Mouse (Mus musculus): ENCODE measurements around the gene P4htm. TPM values are rescaled to one million over a fixed set of nuclear protein-coding genes. Genes with fewer than 3 reads are reported as not detected.

P4htm gene
- total and polyA plus RNA-seq, 3 experiments, result 5.4 to 11.0 (median 7.9) TPM

Other genes with a start within 250 kb of the P4htm start
- 72.8 and 74.6 TPM in 2 replicates for gene Usp4, start 249.8 kb downstream of the P4htm start, total RNA-seq (2012; rRNA removed)
- 50.6 and 52.1 TPM in 2 replicates for gene Usp4, start 249.8 kb downstream of the P4htm start, total RNA-seq (2014; rRNA removed)
- 86.3 and 93.5 TPM in 2 replicates for gene Usp4, start 249.8 kb downstream of the P4htm start, polyA plus RNA-seq (2012; ENCODE audit: insufficient read length, low read depth)
- gene 1700102P08Rik, start 204.9 kb downstream of the P4htm start, total RNA-seq (2012; rRNA removed), result 0.21 TPM in 2 replicates
- gene 1700102P08Rik, start 204.9 kb downstream of the P4htm start, total RNA-seq (2014; rRNA removed), result 0.59 TPM in 1 of 2 replicates, not detected in the other
- gene 1700102P08Rik, start 204.9 kb downstream of the P4htm start, polyA plus RNA-seq (2012; ENCODE audit: insufficient read length, low read depth), result 0.26 TPM in 1 of 2 replicates, not detected in the other
- gene Ccdc36, start 169.2 kb downstream of the P4htm start, total RNA-seq (2012; rRNA removed), result 0.04 TPM in 2 replicates
- 0.13 and 0.20 TPM in 2 replicates for gene Ccdc36, start 169.2 kb downstream of the P4htm start, total RNA-seq (2014; rRNA removed)
- gene Ccdc36, start 169.2 kb downstream of the P4htm start, polyA plus RNA-seq (2012; ENCODE audit: insufficient read length, low read depth), result 0.13 TPM in 1 of 2 replicates, not detected in the other
- gene BC048562, start 161.2 kb downstream of the P4htm start, total RNA-seq (2012; rRNA removed), result not detected in 2 replicates
- not detected in 2 replicates for gene BC048562, start 161.2 kb downstream of the P4htm start, total RNA-seq (2014; rRNA removed)
- not detected in 2 replicates for gene BC048562, start 161.2 kb downstream of the P4htm start, polyA plus RNA-seq (2012; ENCODE audit: insufficient read length, low read depth)
- 16.1 and 19.3 TPM in 2 replicates for gene Ccdc71, start 137.1 kb downstream of the P4htm start, total RNA-seq (2012; rRNA removed)
- 13.0 and 14.5 TPM in 2 replicates for gene Ccdc71, start 137.1 kb downstream of the P4htm start, total RNA-seq (2014; rRNA removed)
- 29.0 and 33.0 TPM in 2 replicates for gene Ccdc71, start 137.1 kb downstream of the P4htm start, polyA plus RNA-seq (2012; ENCODE audit: insufficient read length, low read depth)
- 3.1 and 3.5 TPM in 2 replicates for gene Klhdc8b, start 136.1 kb downstream of the P4htm start, total RNA-seq (2012; rRNA removed)
- 1.9 and 2.6 TPM in 2 replicates for gene Klhdc8b, start 136.1 kb downstream of the P4htm start, total RNA-seq (2014; rRNA removed)
- 3.4 and 5.2 TPM in 2 replicates for gene Klhdc8b, start 136.1 kb downstream of the P4htm start, polyA plus RNA-seq (2012; ENCODE audit: insufficient read length, low read depth)
- gene Lamb2, start 117.9 kb downstream of the P4htm start, total RNA-seq (2012; rRNA removed), result 0.08 and 0.89 TPM in 2 replicates
- gene Lamb2, start 117.9 kb downstream of the P4htm start, total RNA-seq (2014; rRNA removed), result 0.04 TPM in 1 of 2 replicates, not detected in the other
- gene Lamb2, start 117.9 kb downstream of the P4htm start, polyA plus RNA-seq (2012; ENCODE audit: insufficient read length, low read depth), result 0.11 and 0.17 TPM in 2 replicates
- gene Usp19, start 107.1 kb downstream of the P4htm start, total RNA-seq (2012; rRNA removed), result 68.7 and 69.9 TPM in 2 replicates
- gene Usp19, start 107.1 kb downstream of the P4htm start, total RNA-seq (2014; rRNA removed), result 36.5 TPM in 2 replicates
- gene Usp19, start 107.1 kb downstream of the P4htm start, polyA plus RNA-seq (2012; ENCODE audit: insufficient read length, low read depth), result 84.2 and 106 TPM in 2 replicates
- 271 and 322 TPM in 2 replicates for gene Qars, start 90.0 kb downstream of the P4htm start, total RNA-seq (2012; rRNA removed)
- 188 and 229 TPM in 2 replicates for gene Qars, start 90.0 kb downstream of the P4htm start, total RNA-seq (2014; rRNA removed)
- gene Qars, start 90.0 kb downstream of the P4htm start, polyA plus RNA-seq (2012; ENCODE audit: insufficient read length, low read depth), result 270 and 293 TPM in 2 replicates
- gene Qrich1, start 80.9 kb downstream of the P4htm start, total RNA-seq (2012; rRNA removed), result 104 and 115 TPM in 2 replicates
- gene Qrich1, start 80.9 kb downstream of the P4htm start, total RNA-seq (2014; rRNA removed), result 117 and 118 TPM in 2 replicates
- gene Qrich1, start 80.9 kb downstream of the P4htm start, polyA plus RNA-seq (2012; ENCODE audit: insufficient read length, low read depth), result 61.5 and 72.1 TPM in 2 replicates
- 405 and 494 TPM in 2 replicates for gene Impdh2, start 37.4 kb downstream of the P4htm start, total RNA-seq (2012; rRNA removed)
- gene Impdh2, start 37.4 kb downstream of the P4htm start, total RNA-seq (2014; rRNA removed), result 464 and 485 TPM in 2 replicates
- gene Impdh2, start 37.4 kb downstream of the P4htm start, polyA plus RNA-seq (2012; ENCODE audit: insufficient read length, low read depth), result 472 and 483 TPM in 2 replicates
- gene Ndufaf3, start 30.2 kb downstream of the P4htm start, total RNA-seq (2012; rRNA removed), result 24.6 and 25.7 TPM in 2 replicates
- 15.3 and 15.7 TPM in 2 replicates for gene Ndufaf3, start 30.2 kb downstream of the P4htm start, total RNA-seq (2014; rRNA removed)
- 27.2 and 30.7 TPM in 2 replicates for gene Ndufaf3, start 30.2 kb downstream of the P4htm start, polyA plus RNA-seq (2012; ENCODE audit: insufficient read length, low read depth)
- gene Dalrd3, start 27.8 kb downstream of the P4htm start, total RNA-seq (2012; rRNA removed), result 110 and 119 TPM in 2 replicates
- gene Dalrd3, start 27.8 kb downstream of the P4htm start, total RNA-seq (2014; rRNA removed), result 52.6 and 57.4 TPM in 2 replicates
- 100 and 114 TPM in 2 replicates for gene Dalrd3, start 27.8 kb downstream of the P4htm start, polyA plus RNA-seq (2012; ENCODE audit: insufficient read length, low read depth)
- gene Wdr6, start 18.9 kb downstream of the P4htm start, total RNA-seq (2012; rRNA removed), result 14.3 and 17.8 TPM in 2 replicates
- 9.1 and 9.8 TPM in 2 replicates for gene Wdr6, start 18.9 kb downstream of the P4htm start, total RNA-seq (2014; rRNA removed)
- 14.9 and 16.3 TPM in 2 replicates for gene Wdr6, start 18.9 kb downstream of the P4htm start, polyA plus RNA-seq (2012; ENCODE audit: insufficient read length, low read depth)
- 28.1 and 29.0 TPM in 2 replicates for gene Arih2, start 51.7 kb upstream of the P4htm start, total RNA-seq (2012; rRNA removed)
- 33.5 and 41.2 TPM in 2 replicates for gene Arih2, start 51.7 kb upstream of the P4htm start, total RNA-seq (2014; rRNA removed)
- 35.3 and 36.6 TPM in 2 replicates for gene Arih2, start 51.7 kb upstream of the P4htm start, polyA plus RNA-seq (2012; ENCODE audit: insufficient read length, low read depth)
- 15.9 and 20.9 TPM in 2 replicates for gene Slc25a20, start 64.4 kb upstream of the P4htm start, total RNA-seq (2012; rRNA removed)
- gene Slc25a20, start 64.4 kb upstream of the P4htm start, total RNA-seq (2014; rRNA removed), result 18.9 and 20.8 TPM in 2 replicates
- gene Slc25a20, start 64.4 kb upstream of the P4htm start, polyA plus RNA-seq (2012; ENCODE audit: insufficient read length, low read depth), result 16.7 and 18.6 TPM in 2 replicates
- gene Prkar2a, start 91.6 kb upstream of the P4htm start, total RNA-seq (2012; rRNA removed), result 14.9 and 18.8 TPM in 2 replicates
- 10.1 and 13.6 TPM in 2 replicates for gene Prkar2a, start 91.6 kb upstream of the P4htm start, total RNA-seq (2014; rRNA removed)
- gene Prkar2a, start 91.6 kb upstream of the P4htm start, polyA plus RNA-seq (2012; ENCODE audit: insufficient read length, low read depth), result 41.4 and 44.4 TPM in 2 replicates
- gene Ip6k2, start 186.1 kb upstream of the P4htm start, total RNA-seq (2012; rRNA removed), result 17.5 and 27.2 TPM in 2 replicates
- 22.6 and 23.6 TPM in 2 replicates for gene Ip6k2, start 186.1 kb upstream of the P4htm start, total RNA-seq (2014; rRNA removed)
- gene Ip6k2, start 186.1 kb upstream of the P4htm start, polyA plus RNA-seq (2012; ENCODE audit: insufficient read length, low read depth), result 28.4 and 31.4 TPM in 2 replicates
- gene Nckipsd, start 210.7 kb upstream of the P4htm start, total RNA-seq (2012; rRNA removed), result 4.4 and 6.6 TPM in 2 replicates
- gene Nckipsd, start 210.7 kb upstream of the P4htm start, total RNA-seq (2014; rRNA removed), result 5.1 and 6.4 TPM in 2 replicates
- 11.9 and 13.2 TPM in 2 replicates for gene Nckipsd, start 210.7 kb upstream of the P4htm start, polyA plus RNA-seq (2012; ENCODE audit: insufficient read length, low read depth)
- 0.04 and 0.29 TPM in 2 replicates for gene Celsr3, start 228.7 kb upstream of the P4htm start, total RNA-seq (2012; rRNA removed)
- not detected in 2 replicates for gene Celsr3, start 228.7 kb upstream of the P4htm start, total RNA-seq (2014; rRNA removed)
- gene Celsr3, start 228.7 kb upstream of the P4htm start, polyA plus RNA-seq (2012; ENCODE audit: insufficient read length, low read depth), result 0.04 TPM in 1 of 2 replicates, not detected in the other